Mouse (Mus musculus): ENCODE measurements around the gene Hspb1. TPM values are rescaled to one million over a fixed set of nuclear protein-coding genes. Genes with fewer than 3 reads are reported as not detected.
A peak's percentile ranks its signal among the peaks of the same experiment; 100 is the strongest.

The Hspb1 gene
- polyA plus RNA-seq, 1 experiment = 17.2 TPM

GRCm38 (mm10) chr5:135888405-135889215 lies 891 bp downstream of the Hspb1 start:
- no peak for DNase-seq (ENCODE audit: low read depth)
- no peak for TF ChIP-seq CTCF (IDR thresholded peaks at IDR 0.05; ENCODE audit: borderline replicate concordance, extremely low read depth, insufficient read depth, insufficient read length)
- TF ChIP-seq POLR2A (IDR thresholded peaks at IDR 0.05; ENCODE audit: borderline replicate concordance, extremely low read depth, insufficient read depth, insufficient read length, poor library complexity, severe bottlenecking) = no peak

- no peak for TF ChIP-seq POLR2A (IDR thresholded peaks at IDR 0.05; ENCODE audit: borderline replicate concordance, extremely low read depth, insufficient read depth, insufficient read length, poor library complexity, severe bottlenecking)
- no peak for TF ChIP-seq CTCF (IDR thresholded peaks at IDR 0.05; ENCODE audit: borderline replicate concordance, extremely low read depth, insufficient read depth, insufficient read length)
- DNase-seq (ENCODE audit: low read depth) = no peak
Measured at GRCm38 (mm10) chr5:135890323-135890722, 2.6 kb downstream of the Hspb1 start.

GRCm38 (mm10) chr5:135890920-135891319 lies 3.2 kb downstream of the Hspb1 start:
- TF ChIP-seq CTCF (IDR thresholded peaks at IDR 0.05; ENCODE audit: borderline replicate concordance, extremely low read depth, insufficient read depth, insufficient read length) (no peak), POLR2A (IDR thresholded peaks at IDR 0.05; ENCODE audit: borderline replicate concordance, extremely low read depth, insufficient read depth, insufficient read length, poor library complexity, severe bottlenecking) (no peak)
- no peak for DNase-seq (ENCODE audit: low read depth)

GRCm38 (mm10) chr5:135892589-135893351 lies 5.1 kb downstream of the Hspb1 start:
- no peak for DNase-seq (ENCODE audit: low read depth)
- TF ChIP-seq CTCF (IDR thresholded peaks at IDR 0.05; ENCODE audit: borderline replicate concordance, extremely low read depth, insufficient read depth, insufficient read length) (no peak), POLR2A (IDR thresholded peaks at IDR 0.05; ENCODE audit: borderline replicate concordance, extremely low read depth, insufficient read depth, insufficient read length, poor library complexity, severe bottlenecking) (no peak)

GRCm38 (mm10) chr5:135894958-135895357 lies 7.2 kb downstream of the Hspb1 start:
- no peak for DNase-seq (ENCODE audit: low read depth)
- TF ChIP-seq POLR2A (IDR thresholded peaks at IDR 0.05; ENCODE audit: borderline replicate concordance, extremely low read depth, insufficient read depth, insufficient read length, poor library complexity, severe bottlenecking) = no peak
- no peak for TF ChIP-seq CTCF (IDR thresholded peaks at IDR 0.05; ENCODE audit: borderline replicate concordance, extremely low read depth, insufficient read depth, insufficient read length)

GRCm38 (mm10) chr5:135898028-135898427 lies 10.3 kb downstream of the Hspb1 start:
- DNase-seq (ENCODE audit: low read depth) = peak; percentile 79
- TF ChIP-seq CTCF (IDR thresholded peaks at IDR 0.05; ENCODE audit: borderline replicate concordance, extremely low read depth, insufficient read depth, insufficient read length) (peak; percentile 52; the same call in 1 of the 2 replicates), POLR2A (IDR thresholded peaks at IDR 0.05; ENCODE audit: borderline replicate concordance, extremely low read depth, insufficient read depth, insufficient read length, poor library complexity, severe bottlenecking) (no peak)

- no peak for DNase-seq (ENCODE audit: low read depth)
- no peak for TF ChIP-seq POLR2A (IDR thresholded peaks at IDR 0.05; ENCODE audit: borderline replicate concordance, extremely low read depth, insufficient read depth, insufficient read length, poor library complexity, severe bottlenecking)
- no peak for TF ChIP-seq CTCF (IDR thresholded peaks at IDR 0.05; ENCODE audit: borderline replicate concordance, extremely low read depth, insufficient read depth, insufficient read length)
Measured at GRCm38 (mm10) chr5:135898995-135899394, 11.3 kb downstream of the Hspb1 start.

- DNase-seq (ENCODE audit: low read depth) = no peak
- TF ChIP-seq CTCF (IDR thresholded peaks at IDR 0.05; ENCODE audit: borderline replicate concordance, extremely low read depth, insufficient read depth, insufficient read length) = no peak
- no peak for TF ChIP-seq POLR2A (IDR thresholded peaks at IDR 0.05; ENCODE audit: borderline replicate concordance, extremely low read depth, insufficient read depth, insufficient read length, poor library complexity, severe bottlenecking)
Measured at GRCm38 (mm10) chr5:135899833-135900232, 12.1 kb downstream of the Hspb1 start.

- DNase-seq (ENCODE audit: low read depth) = no peak
- peak; percentile 22; the same call in 1 of the 2 replicates for TF ChIP-seq CTCF (IDR thresholded peaks at IDR 0.05; ENCODE audit: borderline replicate concordance, extremely low read depth, insufficient read depth, insufficient read length)
- TF ChIP-seq POLR2A (IDR thresholded peaks at IDR 0.05; ENCODE audit: borderline replicate concordance, extremely low read depth, insufficient read depth, insufficient read length, poor library complexity, severe bottlenecking) = no peak
Measured at GRCm38 (mm10) chr5:135900701-135901100, 13.0 kb downstream of the Hspb1 start.

- no peak for TF ChIP-seq POLR2A (IDR thresholded peaks at IDR 0.05; ENCODE audit: borderline replicate concordance, extremely low read depth, insufficient read depth, insufficient read length, poor library complexity, severe bottlenecking)
- TF ChIP-seq CTCF (IDR thresholded peaks at IDR 0.05; ENCODE audit: borderline replicate concordance, extremely low read depth, insufficient read depth, insufficient read length) = peak; percentile 46; the same call in 1 of the 2 replicates
- DNase-seq (ENCODE audit: low read depth) = no peak
Measured at GRCm38 (mm10) chr5:135901354-135902095, 13.8 kb downstream of the Hspb1 start.

GRCm38 (mm10) chr5:135903058-135903457 lies 15.3 kb downstream of the Hspb1 start:
- no peak for TF ChIP-seq CTCF (IDR thresholded peaks at IDR 0.05; ENCODE audit: borderline replicate concordance, extremely low read depth, insufficient read depth, insufficient read length)
- DNase-seq (ENCODE audit: low read depth) = no peak

Measured in brain, embryonic 14.5 days (tissue).